Comparison of ENCODE assay signal across 8 mouse cellular contexts in genomic region chr2:118245914-118246313, GRCm38 (mm10). TPM values are rescaled to one million over a fixed set of nuclear protein-coding genes. Genes with fewer than 3 reads are reported as not detected.
DNase-seq lines count a peak whose midpoint lies in the region; ATAC-seq and TF ChIP-seq lines count a peak whose summit lies in the region.

No protein-coding gene starts in this region.

- H3K27ac ChIP-seq in intestine, postnatal 0 days (ENCODE audit: low read depth, low read length), result no peak overlapping the region
- H3K27ac ChIP-seq in limb, embryonic 10.5 days, result no peak overlapping the region
- H3K27ac ChIP-seq in midbrain, embryonic 16.5 days (ENCODE audit: low read length), result no peak overlapping the region

- 7% methylated on average over 10 of the region's 10 CpGs for WGBS in intestine, postnatal 0 days
- WGBS in limb, embryonic 10.5 days, result 13% methylated on average over 10 of the region's 10 CpGs
- WGBS in midbrain, embryonic 16.5 days, result 11% methylated on average over 10 of the region's 10 CpGs

- H3K9ac ChIP-seq in intestine, postnatal 0 days (ENCODE audit: low read depth, low read length), result no peak overlapping the region
- no peak overlapping the region for H3K9ac ChIP-seq in midbrain, embryonic 16.5 days (ENCODE audit: low read depth, low read length)

- H3K4me3 ChIP-seq in intestine, postnatal 0 days (ENCODE audit: low read depth, low read length), result no peak overlapping the region
- no peak overlapping the region for H3K4me3 ChIP-seq in limb, embryonic 10.5 days
- H3K4me3 ChIP-seq in midbrain, embryonic 16.5 days (ENCODE audit: low read depth, low read length), result no peak overlapping the region

- H3K4me2 ChIP-seq in intestine, postnatal 0 days (replicated peaks; ENCODE audit: low read depth), result no peak overlapping the region
- no peak overlapping the region for H3K4me2 ChIP-seq in midbrain, embryonic 16.5 days (ENCODE audit: low read length)

- no peaks in the 10 kb centered on the region for H3K27me3 ChIP-seq in intestine, postnatal 0 days (replicated peaks; ENCODE audit: control insufficient read depth, insufficient read depth, low read length)
- H3K27me3 ChIP-seq in limb, embryonic 10.5 days (ENCODE audit: low read depth, poor library complexity, severe bottlenecking), result no peaks in the 10 kb centered on the region
- H3K27me3 ChIP-seq in midbrain, embryonic 16.5 days (ENCODE audit: control insufficient read depth, insufficient read depth, low read depth, low read length), result no peaks in the 10 kb centered on the region

- H3K4me1 ChIP-seq in intestine, postnatal 0 days (replicated peaks; ENCODE audit: control insufficient read depth, insufficient read depth, low read length), result no peaks in the 10 kb centered on the region
- H3K4me1 ChIP-seq in limb, embryonic 10.5 days, result no peaks in the 10 kb centered on the region
- 0 out of 2 replicates have a peak, but pooled peaks cover 3% of the 10 kb centered on the region for H3K4me1 ChIP-seq in midbrain, embryonic 16.5 days (ENCODE audit: control insufficient read depth, insufficient read depth, low read length)

- H3K9me3 ChIP-seq in intestine, postnatal 0 days (ENCODE audit: control insufficient read depth), result no peaks in the 10 kb centered on the region
- H3K9me3 ChIP-seq in limb, embryonic 10.5 days (replicated peaks), result no peaks in the 10 kb centered on the region
- H3K9me3 ChIP-seq in midbrain, embryonic 16.5 days (replicated peaks; ENCODE audit: control insufficient read depth, low read length, poor library complexity, severe bottlenecking), result no peaks in the 10 kb centered on the region

- no peak for ATAC-seq in intestine, postnatal 0 days
- ATAC-seq in midbrain, embryonic 16.5 days, result peak; percentile 72

- peak; percentile 73 for DNase-seq in layer of hippocampus, adult 11-12 months (ENCODE audit: low spot score)
- no peak for DNase-seq in layer of hippocampus, adult 9-10 months (ENCODE audit: low spot score)
- DNase-seq in cerebellum, postnatal 36 days, result peak; percentile 65 to 73
- peak; percentile 55 for DNase-seq in gastrocnemius, adult 18-20 months (ENCODE audit: low spot score)
- DNase-seq in limb, embryonic 10.5 days (ENCODE audit: low spot score), result peak; percentile 85
- peak; percentile 38 to 81 for DNase-seq in spleen, postnatal 10 days (ENCODE audit: low spot score in 2 of 2)

- no peaks in the 10 kb centered on the region for H3K36me3 ChIP-seq in intestine, postnatal 0 days (ENCODE audit: control insufficient read depth, insufficient read depth)
- H3K36me3 ChIP-seq in limb, embryonic 10.5 days, result no peaks in the 10 kb centered on the region
- H3K36me3 ChIP-seq in midbrain, embryonic 16.5 days (ENCODE audit: control insufficient read depth, insufficient read depth, low read length), result no peaks in the 10 kb centered on the region

- peak; percentile 91 for TF ChIP-seq CTCF in intestine, postnatal 0 days (IDR thresholded peaks at IDR 0.05; ENCODE audit: low read depth)

RNA-seq across cellular contexts. Expression of gene Fsip1, which starts 10.9 kb away (rescaled TPM):
- total RNA-seq in gastrocnemius, adult 18-20 months (2021), result not detected
- polyA plus RNA-seq in intestine, postnatal 0 days (2015; fragmentation: Nextera tagmentation; extraction: Ambion mirVana), result 0.13 and 0.31 TPM in 2 replicates
- 0.88 and 1.2 TPM in 2 replicates for polyA plus RNA-seq in limb, embryonic 10.5 days (2016; fragmentation: Nextera tagmentation; extraction: Ambion mirVana)
- polyA plus RNA-seq in midbrain, embryonic 16.5 days (2015; fragmentation: Nextera tagmentation; extraction: Ambion mirVana), result 2.6 and 3.6 TPM in 2 replicates
